Mouse (Mus musculus) T-helper 17 cell (primary cell): ENCODE results near the gene Kirrel3.

Source experiments
- in situ Hi-C, 2 experiments: fragments of 300-600 bp; cut with MboI, MseI; formaldehyde crosslinking; loops; 1 replicate in 1 of 2; 2 replicates in 1 of 2; pipeline ENCODE4 v1.15.1; 2025; ENCODE audit warnings: high pct_unique_total_duplicates in 2 of 2

Gene Kirrel3

DNA sequence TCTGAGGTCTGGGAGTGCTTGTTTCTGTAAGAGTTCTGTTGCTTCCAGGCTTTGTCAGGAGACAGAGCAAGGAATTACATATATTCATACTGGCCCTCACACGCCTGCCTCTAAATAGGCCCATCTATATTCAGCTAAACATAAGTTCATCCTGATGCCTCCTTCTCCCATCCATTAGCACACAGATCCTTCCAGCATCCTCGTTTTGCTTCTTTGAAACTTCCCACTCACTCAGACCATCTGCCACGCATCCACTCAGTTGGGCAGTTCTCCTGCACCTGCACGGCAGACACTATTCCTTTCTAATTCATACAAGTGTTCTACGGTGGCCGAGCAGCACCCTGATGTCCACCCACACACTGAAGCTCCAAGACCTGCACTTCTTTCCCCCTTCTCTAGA is 201.1 kb downstream of the Kirrel3 start:
- in situ Hi-C loops = no loop called here

DNA sequence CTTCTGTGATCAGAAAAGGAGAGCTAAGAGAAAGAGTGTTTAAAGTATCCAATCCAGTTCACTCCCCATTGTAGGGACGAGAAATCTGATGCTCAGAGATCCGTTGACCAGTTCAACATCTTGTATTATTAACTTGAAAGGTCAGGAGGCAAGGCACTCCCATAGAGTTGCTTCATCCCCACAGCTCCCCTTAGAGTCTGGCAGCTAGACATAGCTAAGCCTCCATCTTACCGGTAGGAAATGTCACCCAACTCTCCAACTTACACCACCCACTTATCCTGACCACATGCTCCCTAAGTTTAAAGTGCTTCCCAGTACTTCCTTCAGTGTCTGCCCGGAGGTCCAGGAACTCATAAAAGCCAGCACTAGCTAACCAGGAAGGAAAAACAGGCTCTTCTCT is 202.7 kb downstream of the Kirrel3 start:
- in situ Hi-C loops = no loop called here

DNA sequence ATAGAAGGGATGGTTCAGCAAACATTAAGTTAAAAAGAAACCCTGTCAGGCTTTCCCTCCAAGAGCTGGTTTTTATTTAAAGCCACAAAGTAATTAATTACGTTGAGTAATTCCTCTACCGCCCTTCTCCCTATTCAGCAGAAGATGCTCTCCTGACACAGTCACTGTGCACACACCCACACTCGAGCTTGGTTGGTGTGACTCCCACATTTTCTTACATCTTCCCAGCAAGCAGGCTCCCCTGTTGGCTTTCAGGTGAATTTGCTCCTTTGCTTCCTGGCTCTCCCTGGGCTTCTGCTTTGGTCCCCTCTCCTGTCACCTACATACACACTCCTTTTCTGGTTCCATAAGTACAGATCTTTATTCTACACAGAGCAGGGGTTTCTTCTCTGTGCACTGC is 203.7 kb downstream of the Kirrel3 start:
- in situ Hi-C loops = no loop called here

DNA sequence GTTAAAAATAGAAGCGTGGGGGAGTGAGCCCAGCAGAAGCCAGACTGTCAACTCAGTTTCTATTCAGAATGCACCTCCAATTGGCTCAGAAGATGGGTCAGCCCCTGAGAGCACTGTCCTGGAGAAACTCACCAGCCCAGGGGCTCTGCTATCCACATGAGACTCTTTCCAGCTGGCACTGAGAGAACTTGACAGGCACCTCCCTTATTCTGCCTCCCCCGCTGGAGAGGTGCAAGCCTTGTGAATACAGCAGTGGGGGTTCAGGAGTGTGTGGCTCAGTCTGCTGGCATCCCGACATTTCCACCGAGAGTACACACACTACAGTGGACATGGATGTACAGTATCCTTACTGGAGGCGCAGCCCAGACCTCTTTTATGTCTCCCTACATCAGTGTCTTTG is 210.0 kb downstream of the Kirrel3 start:
- in situ Hi-C loops = no loop called here

DNA sequence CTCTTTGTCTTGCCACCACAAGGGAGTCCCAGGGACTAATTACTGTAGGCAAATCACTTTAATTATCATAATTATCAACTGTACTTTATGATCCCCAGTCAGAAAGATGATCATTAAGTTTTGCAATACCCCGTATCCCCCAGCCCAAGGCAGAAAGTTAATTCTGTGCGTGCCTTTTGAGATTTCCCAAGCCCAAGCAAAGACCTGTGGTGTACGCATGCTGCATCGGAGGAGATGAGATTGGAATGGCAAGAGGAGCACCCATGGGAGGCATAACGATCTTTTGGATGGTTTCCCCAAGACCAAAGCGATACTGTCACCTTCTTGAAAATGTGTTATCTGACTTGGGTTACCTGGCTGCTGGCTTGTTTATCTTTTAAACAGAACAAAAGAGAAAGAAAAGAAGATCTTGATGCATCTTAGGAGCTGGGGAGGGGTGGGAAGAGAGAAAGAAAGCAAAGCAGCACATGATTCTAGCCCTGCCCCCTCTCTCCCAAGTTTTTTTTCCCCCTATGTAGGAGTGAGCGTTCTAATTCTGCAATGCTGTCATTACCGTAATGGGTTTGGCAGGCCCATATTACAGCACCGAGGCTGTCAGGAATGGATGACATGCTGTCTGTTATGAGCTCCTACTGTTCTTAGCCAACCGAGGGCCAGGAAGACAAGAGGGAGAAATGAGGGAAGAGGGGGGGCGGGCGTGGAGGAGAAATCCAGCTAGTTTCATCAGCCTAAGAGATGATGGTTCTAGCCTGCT is 218.0 kb downstream of the Kirrel3 start:
- in situ Hi-C loops = no loop called here

DNA sequence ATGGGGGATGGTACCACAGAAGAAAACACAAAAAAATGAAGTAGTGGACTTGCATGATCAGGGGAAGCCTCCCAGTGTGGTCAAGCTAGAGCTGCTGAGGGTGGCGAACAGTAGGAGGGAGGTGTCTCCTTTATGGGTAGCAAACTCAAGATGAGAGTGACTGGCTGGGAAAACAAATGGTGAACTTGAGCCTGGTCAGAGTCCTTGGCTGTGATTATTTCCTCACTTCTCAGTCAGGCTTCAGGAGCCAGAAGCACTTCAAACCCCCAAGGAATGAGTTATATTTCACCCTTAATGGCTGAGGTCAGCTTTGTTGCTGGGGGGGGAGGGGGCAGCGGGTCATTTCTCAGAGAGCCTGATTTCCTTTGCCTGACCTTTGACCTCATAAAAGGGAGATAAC is 218.7 kb downstream of the Kirrel3 start:
- in situ Hi-C loops = no loop called here

DNA sequence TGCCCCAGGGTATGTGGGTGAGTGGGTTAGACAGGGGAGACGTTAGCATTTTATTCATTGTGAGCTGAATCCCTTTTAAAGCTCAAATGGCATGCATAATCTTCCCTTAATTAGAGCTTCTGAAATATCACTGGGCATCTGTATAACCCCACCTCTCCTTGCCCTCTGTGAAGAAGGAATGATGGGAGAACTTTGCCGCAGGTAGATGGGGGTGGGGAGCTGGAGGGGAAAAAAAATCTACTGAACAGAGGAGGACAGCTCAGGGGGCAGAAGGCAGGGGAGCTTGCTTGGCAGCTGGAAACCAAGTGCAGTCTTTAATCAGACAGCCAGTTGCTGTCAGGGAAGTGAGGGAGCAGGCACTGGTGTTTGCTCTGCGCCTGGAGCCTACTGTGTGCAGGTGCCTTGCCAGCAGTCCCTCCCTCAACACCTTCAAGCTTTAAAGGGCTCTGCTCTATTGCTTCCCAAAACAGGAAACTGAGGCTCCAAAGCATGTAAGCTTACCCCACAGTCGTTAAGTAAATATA is 220.7 kb downstream of the Kirrel3 start:
- in situ Hi-C loops = no loop called here

DNA sequence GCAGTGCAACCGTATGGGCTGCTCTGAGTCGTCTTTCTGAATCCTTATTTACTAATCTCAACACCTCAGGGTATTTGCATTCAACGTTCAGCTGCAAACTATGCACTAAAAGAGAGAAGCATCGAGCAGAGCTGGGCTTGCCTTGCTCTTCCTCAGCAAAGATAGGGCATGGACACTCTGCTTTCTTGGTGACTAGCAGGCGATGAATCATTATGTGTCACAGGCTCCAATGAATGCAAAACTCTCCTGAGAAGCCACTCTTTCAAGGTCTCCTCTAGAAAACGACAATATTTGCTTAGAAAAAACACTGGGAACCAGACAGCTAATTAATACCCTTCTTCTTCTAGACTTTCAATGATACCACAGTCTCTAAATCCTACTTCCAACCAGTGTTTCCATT is 223.0 kb downstream of the Kirrel3 start:
- in situ Hi-C loops = no loop called here

DNA sequence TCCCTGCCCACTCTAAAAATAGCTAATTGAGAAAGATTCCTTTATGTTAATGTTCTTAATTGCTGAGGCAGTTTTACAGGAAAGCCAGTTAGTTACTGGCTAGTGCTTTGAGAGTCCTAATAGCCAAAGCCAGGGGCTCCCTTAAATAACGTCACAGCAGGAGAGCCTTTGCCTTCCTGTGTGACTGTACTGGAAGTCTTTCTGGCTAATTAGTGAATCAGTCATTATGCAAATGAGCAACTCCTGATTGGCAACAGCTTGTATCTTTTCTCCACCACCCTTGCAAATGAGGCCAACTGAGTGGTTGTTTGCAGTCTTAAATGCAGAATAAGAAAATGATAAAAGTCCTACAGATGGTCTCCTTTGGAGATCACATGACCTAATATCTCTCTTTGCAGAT is 226.3 kb downstream of the Kirrel3 start:
- in situ Hi-C loops = no loop called here

DNA sequence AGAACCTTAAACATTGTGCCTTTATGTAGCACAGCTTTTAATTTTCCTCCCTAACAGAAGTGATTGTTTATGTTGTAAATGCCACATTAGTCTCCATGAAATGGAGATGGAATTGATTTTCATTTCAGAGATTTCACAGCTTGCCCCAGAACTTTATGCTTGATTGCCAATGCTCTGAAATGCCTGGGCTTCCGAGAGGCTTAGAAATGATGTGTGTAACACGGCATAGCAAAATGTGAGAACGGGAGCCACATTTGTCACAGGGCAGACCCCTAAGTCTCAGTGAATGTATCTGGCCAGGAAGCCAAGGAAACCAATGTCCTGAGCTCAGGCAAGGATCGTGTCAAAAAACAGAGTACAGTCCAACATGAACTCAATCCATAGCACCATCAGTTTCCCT is 227.3 kb downstream of the Kirrel3 start:
- in situ Hi-C loops = no loop called here

DNA sequence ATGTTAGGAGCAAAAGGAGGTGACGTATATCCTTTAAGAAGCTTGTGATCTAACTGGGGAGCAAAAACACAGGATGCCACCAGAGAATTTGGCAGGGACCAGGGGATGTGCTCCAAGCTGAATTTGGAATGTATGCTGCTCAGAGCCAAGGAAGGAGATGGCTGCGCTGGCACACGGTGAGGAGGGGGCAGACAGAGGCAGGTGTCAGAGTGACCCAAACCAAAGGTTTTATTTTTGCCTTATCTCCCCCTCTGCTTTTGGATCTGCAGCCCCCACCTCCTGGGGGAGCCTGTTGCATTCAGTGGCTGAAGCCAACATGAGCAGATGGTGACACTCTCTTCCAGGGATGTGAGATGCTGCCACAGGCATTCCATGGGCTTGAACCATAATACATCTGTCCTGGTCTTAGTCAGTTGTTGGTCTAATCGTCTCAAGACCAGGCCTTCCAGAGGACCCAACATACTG is 227.8 kb downstream of the Kirrel3 start:
- in situ Hi-C loops = no loop called here

DNA sequence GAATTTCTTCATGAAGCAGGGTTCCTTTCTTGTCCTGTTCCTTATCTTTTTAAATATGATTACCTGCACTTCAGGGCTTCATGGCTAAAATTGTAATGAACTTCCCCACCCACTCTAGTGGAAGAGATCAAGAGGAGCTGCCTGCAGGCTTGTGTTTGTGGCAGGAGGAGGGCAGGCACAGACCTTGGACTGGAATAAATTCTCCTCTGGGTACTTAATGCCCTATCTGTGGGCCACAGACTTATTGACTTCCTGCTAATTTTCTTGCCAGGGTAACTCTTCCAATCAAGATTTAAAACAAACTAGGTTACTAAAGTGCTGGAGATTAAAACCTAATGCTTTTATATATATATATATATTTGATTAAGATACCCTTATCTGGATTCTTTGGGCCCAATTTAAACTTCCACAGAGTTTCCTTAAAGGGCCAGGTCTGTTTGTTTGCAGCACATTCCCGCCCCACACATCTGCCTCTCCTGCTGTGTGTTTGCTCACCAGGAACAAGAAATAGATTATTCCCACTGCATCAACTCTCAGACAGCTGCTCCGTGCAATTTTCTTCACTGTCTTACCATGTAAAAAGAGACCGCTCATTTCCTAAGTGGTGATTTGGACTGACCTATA is 229.4 kb downstream of the Kirrel3 start:
- in situ Hi-C loops = no loop called here

DNA sequence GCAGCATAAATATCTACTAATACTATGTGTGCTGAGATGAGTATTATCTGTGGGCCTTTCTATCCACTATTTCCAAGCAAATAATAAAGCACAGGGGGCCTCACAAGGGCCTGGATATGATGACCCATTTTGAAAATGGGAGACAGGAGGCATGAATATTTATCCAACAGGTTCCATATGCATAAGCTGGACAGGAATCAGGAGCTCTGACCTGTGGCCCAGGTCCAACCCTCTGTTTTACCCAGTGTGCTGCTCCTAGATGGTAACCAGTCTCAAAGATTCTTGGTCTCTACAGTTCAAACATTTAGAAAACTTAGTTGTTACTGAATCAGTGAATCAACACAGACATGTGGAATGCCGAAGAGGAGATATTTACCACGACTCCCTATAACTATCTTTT is 230.8 kb downstream of the Kirrel3 start:
- in situ Hi-C loops = no loop called here

DNA sequence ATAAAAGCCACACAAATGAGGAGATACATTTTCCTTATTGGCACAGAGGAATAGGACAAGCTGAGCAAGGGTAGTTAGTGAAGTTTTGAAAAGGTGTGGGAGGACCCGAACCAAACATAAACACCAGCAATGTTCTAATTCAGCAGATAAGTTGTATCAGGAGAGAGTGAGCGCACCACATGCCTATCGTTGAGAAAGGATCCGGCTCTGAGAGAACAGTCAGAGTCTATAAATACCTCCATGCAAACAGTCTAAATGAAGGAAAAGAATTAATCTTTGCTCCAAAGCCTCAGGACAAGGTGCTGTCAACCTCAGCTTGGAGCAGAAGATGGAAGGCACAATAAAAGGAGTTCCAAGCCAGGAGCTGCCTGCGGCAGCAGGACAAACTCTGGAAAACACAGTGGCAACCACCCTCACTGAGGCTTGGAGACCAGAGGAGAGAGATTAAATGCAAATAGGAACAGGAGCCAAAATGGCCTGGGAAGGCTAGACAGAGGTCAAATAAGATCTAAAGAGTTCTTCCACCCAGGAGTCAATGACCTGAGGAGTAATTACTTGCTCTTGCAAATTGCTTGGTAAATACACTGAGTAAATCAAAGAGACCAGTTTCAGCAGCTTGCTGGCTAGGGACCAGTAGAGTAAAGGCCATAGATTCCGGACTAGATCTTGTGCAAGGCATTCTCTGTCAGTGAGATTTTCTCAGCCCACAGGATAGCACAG is 235.9 kb downstream of the Kirrel3 start:
- in situ Hi-C loops = loop anchor here in 1 of 2 experiments (10.0 kb wide), 2 partner anchors 777 to 1397 kb away; no protein-coding TSS in a partner anchor

DNA sequence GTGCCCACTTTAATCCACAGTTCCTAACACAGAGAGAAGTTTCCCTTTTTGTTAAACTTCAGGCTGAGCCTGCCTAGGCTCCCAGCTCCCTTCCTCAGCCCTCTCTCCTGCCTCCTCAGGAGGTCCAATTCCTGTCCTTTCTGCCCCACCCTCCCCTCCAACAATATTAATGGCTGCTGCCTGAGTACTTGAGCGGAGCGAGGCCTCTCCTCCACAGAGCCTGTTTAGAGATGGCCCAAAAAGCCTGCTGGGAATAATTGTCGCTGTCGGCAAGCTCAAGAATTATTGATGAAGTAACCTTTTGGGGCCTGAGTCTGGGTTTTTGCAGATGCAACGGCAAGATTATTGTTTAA is 236.5 kb downstream of the Kirrel3 start:
- in situ Hi-C loops = loop anchor here in 1 of 2 experiments (10.0 kb wide), 2 partner anchors 777 to 1397 kb away; no protein-coding TSS in a partner anchor

DNA sequence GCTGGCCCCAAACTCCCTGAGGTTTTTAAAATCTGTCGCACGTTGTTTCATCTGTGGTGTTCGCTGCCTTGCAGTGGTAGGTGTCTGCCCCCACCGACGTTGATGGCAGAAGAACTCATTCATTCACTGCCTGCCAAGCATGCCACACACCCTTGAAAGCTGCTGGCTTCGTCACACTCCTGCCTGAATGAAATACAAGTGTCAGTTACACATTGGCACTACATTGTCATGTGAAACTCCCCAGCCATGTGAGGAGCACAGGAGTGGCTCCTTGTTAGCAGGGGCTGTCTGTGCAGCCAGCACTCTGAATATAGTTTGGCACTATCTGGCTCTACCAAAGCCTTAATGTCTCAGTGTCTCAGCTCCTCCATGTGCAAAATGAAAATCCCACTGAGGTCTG is 246.8 kb downstream of the Kirrel3 start:
- in situ Hi-C loops = no loop called here

DNA sequence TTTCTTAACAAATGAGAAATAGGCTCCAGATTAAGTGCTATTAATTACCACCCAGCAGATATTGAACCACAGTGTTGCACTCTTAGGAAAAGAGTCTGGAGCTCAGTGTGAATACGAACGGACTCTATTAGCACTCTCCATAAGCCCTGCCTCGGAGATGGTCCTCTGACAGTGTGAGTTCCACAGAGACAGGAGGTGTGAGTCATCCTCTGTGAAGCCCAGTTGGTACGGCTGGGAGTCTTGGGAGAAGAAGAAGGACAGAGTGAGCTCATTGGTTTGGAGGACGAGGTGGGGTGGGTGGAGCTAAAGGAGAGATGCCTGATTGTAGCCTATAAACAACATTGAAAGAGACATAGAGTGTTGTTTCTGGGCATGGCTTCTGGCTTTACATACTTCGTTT is 247.9 kb downstream of the Kirrel3 start:
- in situ Hi-C loops = no loop called here

DNA sequence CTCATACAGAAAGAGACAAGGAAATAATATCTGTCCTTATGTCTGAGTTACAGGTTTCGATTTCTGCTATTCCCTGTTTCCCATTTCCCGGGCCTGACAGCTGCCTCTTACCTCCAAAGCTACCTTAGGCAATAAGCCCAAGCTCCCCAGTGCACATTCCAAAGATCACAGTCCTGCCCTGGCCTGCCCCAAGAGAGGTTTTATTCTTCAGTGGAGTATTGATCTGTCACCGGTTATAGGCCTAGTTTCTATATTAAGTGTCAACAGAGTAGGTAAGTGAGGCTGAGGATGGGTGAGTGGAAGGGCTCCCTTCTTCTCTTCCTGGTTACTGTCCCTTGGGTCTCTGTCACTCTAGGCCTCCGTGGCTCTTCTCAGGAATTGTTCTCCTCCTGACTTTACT is 249.3 kb downstream of the Kirrel3 start:
- in situ Hi-C loops = no loop called here

DNA sequence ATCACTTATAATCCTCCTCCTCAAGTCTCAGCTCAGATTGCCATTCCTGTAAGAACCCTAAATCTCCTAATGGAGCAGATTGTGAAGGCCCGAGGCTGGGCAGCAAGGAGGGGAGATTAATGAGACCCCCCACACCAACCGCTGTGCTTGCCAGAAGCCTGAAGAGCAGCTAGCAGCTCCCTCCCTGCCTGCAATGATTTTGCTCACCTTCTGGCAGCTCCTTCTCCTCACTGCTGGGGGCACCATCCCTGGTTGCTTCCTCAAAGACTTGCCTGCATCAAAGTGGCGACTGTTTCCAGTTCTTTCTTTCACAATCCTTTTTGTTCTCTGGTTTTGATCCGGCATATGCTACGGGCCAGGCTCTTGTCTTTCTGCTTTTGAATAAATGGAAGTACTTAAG is 253.7 kb downstream of the Kirrel3 start:
- in situ Hi-C loops = no loop called here

DNA sequence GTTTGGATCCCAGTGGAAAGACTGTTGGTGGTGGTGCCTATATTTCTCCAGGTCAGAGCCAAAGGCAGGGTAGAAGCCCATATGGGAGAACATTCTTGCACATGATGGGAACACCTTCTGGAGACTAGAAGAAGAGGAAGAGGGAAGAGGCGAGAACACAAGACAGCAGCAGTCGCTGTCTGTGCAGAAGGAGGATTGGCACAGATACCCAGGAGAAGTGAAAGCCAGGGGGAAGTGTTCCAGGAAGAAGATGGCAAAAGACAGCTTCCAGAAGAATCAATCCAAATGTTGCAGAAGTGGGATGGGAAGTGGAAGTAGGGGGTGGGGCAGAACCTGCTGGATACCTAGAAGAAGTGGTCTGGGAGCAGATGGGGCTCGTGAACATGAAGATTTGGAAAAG is 255.1 kb downstream of the Kirrel3 start:
- in situ Hi-C loops = loop anchor here in 1 of 2 experiments (10.0 kb wide), 1 partner anchor 246 kb away; no protein-coding TSS in a partner anchor

DNA sequence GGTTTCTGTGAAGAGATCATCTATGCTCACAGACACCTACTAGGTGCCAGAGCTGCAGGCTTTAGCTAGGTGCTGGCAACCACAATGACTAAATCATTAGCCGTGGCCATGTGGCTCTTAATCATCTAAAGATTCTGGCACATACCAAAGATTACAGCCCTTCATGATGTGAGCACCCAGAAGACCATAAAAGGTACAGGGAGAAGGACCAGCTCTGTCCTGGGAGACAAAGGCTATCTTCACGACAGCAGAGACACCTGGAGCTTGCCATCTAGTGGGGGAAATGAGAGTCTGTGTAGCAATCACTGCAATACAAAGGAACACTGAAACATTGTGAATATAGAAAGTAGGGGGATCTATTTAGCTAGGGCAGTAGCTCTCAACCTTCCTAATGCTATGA is 262.3 kb downstream of the Kirrel3 start:
- in situ Hi-C loops = loop anchor here in 1 of 2 experiments (10.0 kb wide), 1 partner anchor 253 kb away; no protein-coding TSS in a partner anchor

DNA sequence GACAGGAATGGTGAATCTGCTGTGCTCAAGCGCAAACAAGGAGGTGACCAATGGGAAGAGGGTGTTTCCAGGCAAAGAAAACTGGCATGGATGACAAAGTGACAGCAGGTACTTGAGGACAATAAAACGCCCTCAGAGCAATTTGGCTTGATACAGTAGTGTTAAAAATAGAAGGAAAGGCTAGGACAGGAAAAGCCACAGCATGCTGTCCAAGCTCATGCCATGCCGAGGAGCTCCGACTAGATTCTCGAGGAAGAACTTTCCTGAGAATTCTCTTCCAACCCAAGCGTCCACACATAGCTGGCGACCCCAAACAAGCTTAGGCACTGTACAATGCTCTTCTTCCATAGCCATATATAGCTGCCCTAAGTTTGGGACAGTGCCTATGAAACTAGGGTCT is 263.5 kb downstream of the Kirrel3 start:
- in situ Hi-C loops = loop anchor here in 1 of 2 experiments (10.0 kb wide), 1 partner anchor 254 kb away; no protein-coding TSS in a partner anchor
